In genomic region chr3:108389111-108389545, GRCm38 (mm10) we compare ENCODE assay signal across 1 mouse cellular context.
A peak's percentile ranks its signal among the peaks of the same experiment; 100 is the strongest.
TF ChIP-seq lines count a peak whose summit lies in the region.

No protein-coding gene starts in this region.

TF ChIP-seq in MEL, 35 proteins besides CTCF, POLR2A, EP300 and RAD21 (continued from another document):
- peak; percentile 89 for TF ChIP-seq ZC3H11A (IDR thresholded peaks at IDR 0.05; ENCODE audit: low read depth, low read length)
- TF ChIP-seq POLR2AphosphoS2 (IDR thresholded peaks at IDR 0.05; ENCODE audit: low read length) = no peak
- TF ChIP-seq MAZ (IDR thresholded peaks at IDR 0.05; ENCODE audit: low read depth, low read length) = peak; percentile 56; the same call in 1 of the 2 replicates
- 0 out of 2 replicates have a peak, but pooled peaks have one; percentile 28 for TF ChIP-seq RCOR1 (IDR thresholded peaks at IDR 0.05; ENCODE audit: low read depth, low read length)
- 0 out of 2 replicates have a peak, but pooled peaks have one; percentile 23 for TF ChIP-seq ELF1 (IDR thresholded peaks at IDR 0.05; ENCODE audit: low read depth, low read length)
- peak; percentile 75 for TF ChIP-seq MXI1 (IDR thresholded peaks at IDR 0.05; ENCODE audit: low read depth, low read length)
- TF ChIP-seq KAT2A (conservative IDR thresholded peaks at IDR 0.05; ENCODE audit: low read depth, low read length) = no peak
- peak; percentile 55; the same call in 1 of the 2 replicates for TF ChIP-seq TBP (IDR thresholded peaks at IDR 0.05; ENCODE audit: low read depth, low read length)
- peak; percentile 47; the same call in 1 of the 2 replicates for TF ChIP-seq TCF12 (IDR thresholded peaks at IDR 0.05; ENCODE audit: low read depth, low read length)
- TF ChIP-seq MAX (IDR thresholded peaks at IDR 0.05; ENCODE audit: low read length) = no peak
- TF ChIP-seq SIN3A (IDR thresholded peaks at IDR 0.05; ENCODE audit: low read length) = peak; percentile 92
- peak; percentile 50; the same call in 1 of the 2 replicates for TF ChIP-seq ETS1 (IDR thresholded peaks at IDR 0.05; ENCODE audit: low read depth, low read length)
- TF ChIP-seq ZKSCAN1 (IDR thresholded peaks at IDR 0.05; ENCODE audit: low read depth, low read length) = no peak
